Comparison of ENCODE assay signal across 15 mouse cellular contexts in genomic region chr19:44758846-44759245, GRCm38 (mm10). TPM values are rescaled to one million over a fixed set of nuclear protein-coding genes. Genes with fewer than 3 reads are reported as not detected.
DNase-seq lines count a peak whose midpoint lies in the region; ATAC-seq and TF ChIP-seq lines count a peak whose summit lies in the region.
"Had no signal": no experiment of that assay in that cellular context is flagged by ENCODE, and none has a peak within 500 bp of the region (broad histone marks: within the 10 kb centered on the region; RNA-seq: fewer than 3 reads in every experiment).

No protein-coding gene starts in this region.

- H3K9ac ChIP-seq in forebrain, embryonic 13.5 days: no peak overlapping the region
- H3K9ac ChIP-seq in kidney, embryonic 15.5 days: peak overlapping the region; percentile 91
- H3K9ac ChIP-seq in kidney, postnatal 0 days (ENCODE audit: low read depth, low read length): peak overlapping the region; percentile 70
- peak overlapping the region; percentile 75 for H3K9ac ChIP-seq in neural tube, embryonic 14.5 days (replicated peaks; ENCODE audit: low read depth, low read length)
- H3K9ac ChIP-seq: liver, embryonic 13.5 days had no signal

- H3K4me1 ChIP-seq in forebrain, embryonic 10.5 days: peaks cover 64% of the 10 kb centered on the region
- H3K4me1 ChIP-seq in forebrain, embryonic 13.5 days: peaks cover 30% of the 10 kb centered on the region
- peaks cover 59% of the 10 kb centered on the region for H3K4me1 ChIP-seq in kidney, embryonic 15.5 days
- H3K4me1 ChIP-seq in kidney, postnatal 0 days (replicated peaks; ENCODE audit: insufficient read depth, low read length): peaks cover 11% of the 10 kb centered on the region
- H3K4me1 ChIP-seq in neural tube, embryonic 14.5 days (ENCODE audit: control insufficient read depth, insufficient read depth, low read length): peaks cover 15% of the 10 kb centered on the region

- no peak overlapping the region for H3K27ac ChIP-seq in forebrain, embryonic 10.5 days
- no peak overlapping the region for H3K27ac ChIP-seq in forebrain, embryonic 13.5 days
- H3K27ac ChIP-seq in kidney, embryonic 15.5 days: peak overlapping the region; percentile 82
- peak overlapping the region; percentile 2; the same call in 1 of the 2 replicates for H3K27ac ChIP-seq in kidney, postnatal 0 days
- peak overlapping the region; percentile 73 for H3K27ac ChIP-seq in neural tube, embryonic 14.5 days (ENCODE audit: low read depth, low read length)
- H3K27ac ChIP-seq: left cerebral cortex, adult 2 months; liver, embryonic 13.5 days had no signal

- H3K9me3 ChIP-seq in forebrain, embryonic 10.5 days: no peaks in the 10 kb centered on the region
- no peaks in the 10 kb centered on the region for H3K9me3 ChIP-seq in forebrain, embryonic 13.5 days (replicated peaks)
- no peaks in the 10 kb centered on the region for H3K9me3 ChIP-seq in kidney, embryonic 15.5 days (replicated peaks)
- H3K9me3 ChIP-seq in kidney, postnatal 0 days (replicated peaks; ENCODE audit: low read length): no peaks in the 10 kb centered on the region
- H3K9me3 ChIP-seq in neural tube, embryonic 14.5 days (ENCODE audit: control insufficient read depth, low read length): no peaks in the 10 kb centered on the region
- H3K9me3 ChIP-seq: liver, embryonic 13.5 days had no signal

- TF ChIP-seq CTCF in kidney, postnatal 0 days (IDR thresholded peaks at IDR 0.05; ENCODE audit: low read depth): no peak

- H3K27me3 ChIP-seq in forebrain, embryonic 10.5 days (ENCODE audit: poor library complexity, severe bottlenecking): peaks cover 100% of the 10 kb centered on the region
- peaks cover 98% of the 10 kb centered on the region for H3K27me3 ChIP-seq in forebrain, embryonic 13.5 days
- H3K27me3 ChIP-seq in kidney, embryonic 15.5 days: peaks cover 90% of the 10 kb centered on the region
- H3K27me3 ChIP-seq in kidney, postnatal 0 days (ENCODE audit: insufficient read depth, low read length): peaks cover 10% of the 10 kb centered on the region; the same call in 1 of the 2 replicates
- peaks cover 32% of the 10 kb centered on the region for H3K27me3 ChIP-seq in neural tube, embryonic 14.5 days (ENCODE audit: control insufficient read depth, insufficient read depth, low read length)

- DNase-seq in forebrain, embryonic 10.5 days (ENCODE audit: extremely low spot score, low spot score): peak; percentile 63
- DNase-seq in kidney, adult 11 months: no peak
- DNase-seq in kidney, postnatal 0 days (ENCODE audit: low spot score): no peak
- DNase-seq in layer of hippocampus, postnatal 25 days (ENCODE audit: extremely low spot score in 1 of 2, low spot score in 1 of 2): no peak
- DNase-seq: liver, embryonic 13.5 days had no signal

- no peaks in the 10 kb centered on the region for H3K36me3 ChIP-seq in forebrain, embryonic 10.5 days (replicated peaks)
- H3K36me3 ChIP-seq in forebrain, embryonic 13.5 days (ENCODE audit: poor library complexity, severe bottlenecking): no peaks in the 10 kb centered on the region
- peaks cover 16% of the 10 kb centered on the region for H3K36me3 ChIP-seq in kidney, embryonic 15.5 days
- peaks cover 10% of the 10 kb centered on the region; the same call in 1 of the 2 replicates for H3K36me3 ChIP-seq in kidney, postnatal 0 days (ENCODE audit: insufficient read depth, low read length)
- no peaks in the 10 kb centered on the region for H3K36me3 ChIP-seq in neural tube, embryonic 14.5 days (ENCODE audit: control insufficient read depth, insufficient read depth, low read length)
- H3K36me3 ChIP-seq: G1E; liver, embryonic 13.5 days had no signal

- WGBS in forebrain, embryonic 10.5 days: under 1% methylated on average over 28 of the region's 28 CpGs
- under 1% methylated on average over 28 of the region's 28 CpGs for WGBS in forebrain, embryonic 13.5 days
- under 1% methylated on average over 28 of the region's 28 CpGs for WGBS in kidney, embryonic 15.5 days
- WGBS in kidney, postnatal 0 days: 1% methylated on average over 28 of the region's 28 CpGs
- 0% methylated on average over 27 of the region's 28 CpGs for WGBS in neural tube, embryonic 14.5 days

- peak overlapping the region; percentile 33 for H3K4me3 ChIP-seq in forebrain, embryonic 10.5 days
- H3K4me3 ChIP-seq in forebrain, embryonic 13.5 days: no peak overlapping the region
- H3K4me3 ChIP-seq in kidney, embryonic 15.5 days (replicated peaks): peak overlapping the region; percentile 74
- H3K4me3 ChIP-seq in kidney, postnatal 0 days (replicated peaks; ENCODE audit: low read depth, low read length): peak overlapping the region; percentile 52
- peak overlapping the region; percentile 51 for H3K4me3 ChIP-seq in neural tube, embryonic 14.5 days (ENCODE audit: low read depth, low read length)
- H3K4me3 ChIP-seq: left cerebral cortex, adult 2 months; liver, embryonic 13.5 days had no signal

- H3K4me2 ChIP-seq in forebrain, embryonic 13.5 days: no peak overlapping the region
- peak overlapping the region; percentile 78 for H3K4me2 ChIP-seq in kidney, embryonic 15.5 days
- H3K4me2 ChIP-seq in kidney, postnatal 0 days (ENCODE audit: low read length): peak overlapping the region; percentile 75
- H3K4me2 ChIP-seq in neural tube, embryonic 14.5 days (ENCODE audit: low read depth, low read length): peak overlapping the region; percentile 51
- H3K4me2 ChIP-seq: liver, embryonic 13.5 days had no signal

- no peak for ATAC-seq in forebrain, embryonic 13.5 days
- no peak for ATAC-seq in kidney, embryonic 15.5 days (replicated peaks; ENCODE audit: low FRiP score)
- ATAC-seq in kidney, postnatal 0 days (replicated peaks; ENCODE audit: low FRiP score, low read depth): no peak
- no peak for ATAC-seq in neural tube, embryonic 14.5 days (ENCODE audit: low read depth)
- no peak for ATAC-seq in inflammation-experienced regulatory T-cells, adult 6 months
- ATAC-seq: activated CD4-positive, CD25-positive, alpha-beta regulatory T cell, adult 4 months had no signal

RNA-seq across cellular contexts. Expression of gene Pax2, which starts 3.0 kb away (rescaled TPM):
- polyA plus RNA-seq in forebrain, embryonic 10.5 days (2016; fragmentation: Nextera tagmentation; extraction: Ambion mirVana): 0.56 and 0.81 TPM in 2 replicates
- 0.05 TPM in 1 of 2 replicates, not detected in the other for polyA plus RNA-seq in forebrain, embryonic 13.5 days (2015; fragmentation: Nextera tagmentation; extraction: Ambion mirVana)
- 34.6 and 36.9 TPM in 2 replicates for polyA plus RNA-seq in kidney, embryonic 15.5 days (2015; fragmentation: Nextera tagmentation; extraction: Ambion mirVana)
- 27.4 and 29.6 TPM in 2 replicates for polyA plus RNA-seq in kidney, postnatal 0 days (2015; fragmentation: Nextera tagmentation; extraction: Ambion mirVana)
- 23.8 and 27.0 TPM in 2 replicates for polyA plus RNA-seq in neural tube, embryonic 14.5 days (2014; fragmentation: Nextera tagmentation; extraction: Ambion mirVana)
- polyA plus RNA-seq in inflammation-experienced regulatory T-cells, adult 6 months (2017; shearing (Covaris generic)): not detected
- total RNA-seq in layer of hippocampus, postnatal 25 days (2021): under 1 TPM; 0.30 to 0.52 TPM
- total RNA-seq: heart, adult 18-20 months; megakaryocyte progenitor cell, adult 5-6 weeks had no signal
- polyA plus RNA-seq: activated CD4-positive, CD25-positive, alpha-beta regulatory T cell, adult 4 months; G1E; liver, embryonic 13.5 days; small intestine, adult 2 months had no signal

Comparison
In these comparisons a context has a peak if more than half of its experiments do, and no peak if none do; other contexts are left out.
1. H3K27ac ChIP-seq: peak in kidney, embryonic 15.5 days (single experiment), kidney, postnatal 0 days (single experiment) and neural tube, embryonic 14.5 days (single experiment); none in forebrain, embryonic 10.5 days (single experiment) and forebrain, embryonic 13.5 days (single experiment).
2. RNA of gene Pax2, which starts 3.0 kb away (polyA plus RNA-seq): 34.6 to 36.9 TPM in kidney, embryonic 15.5 days, 27.4 to 29.6 TPM in kidney, postnatal 0 days and 23.8 to 27.0 TPM in neural tube, embryonic 14.5 days; 0.56 to 0.81 TPM in forebrain, embryonic 10.5 days, 0.05 TPM in forebrain, embryonic 13.5 days and not detected in inflammation-experienced regulatory T-cells, adult 6 months; every median in the first group is over 10 times any median in the second.